In genomic region chr8:107468811-107469302, GRCm38 (mm10) we compare ENCODE assay signal across 14 mouse cellular contexts. TPM values are rescaled to one million over a fixed set of nuclear protein-coding genes. Genes with fewer than 3 reads are reported as not detected.
A peak's percentile ranks its signal among the peaks of the same experiment; 100 is the strongest.
DNase-seq lines count a peak whose midpoint lies in the region; ATAC-seq and TF ChIP-seq lines count a peak whose summit lies in the region.
"Had no signal": no experiment of that assay in that cellular context is flagged by ENCODE, and none has a peak within 500 bp of the region (broad histone marks: within the 10 kb centered on the region; RNA-seq: fewer than 3 reads in every experiment).

No protein-coding gene starts in this region.

- H3K36me3 ChIP-seq in forebrain, embryonic 10.5 days (replicated peaks) = peaks cover 78% of the 10 kb centered on the region
- H3K36me3 ChIP-seq in forebrain, postnatal 0 days (ENCODE audit: insufficient read depth) = peaks cover 17% of the 10 kb centered on the region
- H3K36me3 ChIP-seq in midbrain, embryonic 11.5 days (ENCODE audit: control insufficient read depth, insufficient read depth, low read length) = no peaks in the 10 kb centered on the region; the same call in none of the 2 replicates
- peaks cover 15% of the 10 kb centered on the region; the same call in 1 of the 2 replicates for H3K36me3 ChIP-seq in midbrain, embryonic 15.5 days (replicated peaks)
- H3K36me3 ChIP-seq in limb, embryonic 10.5 days = peaks cover 65% of the 10 kb centered on the region

- no peak for TF ChIP-seq CTCF in forebrain, postnatal 0 days (IDR thresholded peaks at IDR 0.05; ENCODE audit: low read depth)

- peak; percentile 27 for DNase-seq in forebrain, embryonic 10.5 days (ENCODE audit: extremely low spot score, low spot score)
- no peak for DNase-seq in forebrain, postnatal 0 days
- DNase-seq in midbrain, embryonic 11.5 days (ENCODE audit: low spot score, missing footprints) = peak; percentile 83
- DNase-seq in limb, embryonic 10.5 days (ENCODE audit: low spot score) = peak; percentile 71
- no peak for DNase-seq in testis, postnatal 10 days (ENCODE audit: low spot score)
- DNase-seq in gastrocnemius, postnatal 36 days = no peak
- no peak for DNase-seq in right cerebral cortex, postnatal 4 days
- DNase-seq: adrenal gland, postnatal 14 days; heart, postnatal 4 days had no signal

- intact Hi-C loops in gastrocnemius, postnatal 36 days (cut with DNase I) = no loop called here

- ATAC-seq in forebrain, postnatal 0 days = no peak; the same call in 1 of the 2 replicates
- ATAC-seq in midbrain, embryonic 11.5 days (ENCODE audit: low FRiP score) = no peak
- no peak for ATAC-seq in midbrain, embryonic 15.5 days (replicated peaks)
- ATAC-seq: forebrain, embryonic 16.5 days; liver, embryonic 12.5 days had no signal

- H3K4me3 ChIP-seq in forebrain, embryonic 10.5 days = no peak overlapping the region
- H3K4me3 ChIP-seq in forebrain, postnatal 0 days (ENCODE audit: low read depth, low read length) = no peak overlapping the region
- H3K4me3 ChIP-seq in midbrain, embryonic 11.5 days (ENCODE audit: low read depth, low read length) = no peak overlapping the region
- no peak overlapping the region for H3K4me3 ChIP-seq in midbrain, embryonic 15.5 days
- no peak overlapping the region for H3K4me3 ChIP-seq in limb, embryonic 10.5 days
- H3K4me3 ChIP-seq: liver, embryonic 12.5 days; neural tube, embryonic 15.5 days had no signal

- H3K9me3 ChIP-seq in forebrain, embryonic 10.5 days = no peaks in the 10 kb centered on the region
- H3K9me3 ChIP-seq in forebrain, postnatal 0 days (ENCODE audit: low read length) = no peaks in the 10 kb centered on the region
- H3K9me3 ChIP-seq in midbrain, embryonic 11.5 days (ENCODE audit: control insufficient read depth, low read length) = no peaks in the 10 kb centered on the region
- no peaks in the 10 kb centered on the region for H3K9me3 ChIP-seq in midbrain, embryonic 15.5 days
- H3K9me3 ChIP-seq in limb, embryonic 10.5 days (replicated peaks) = no peaks in the 10 kb centered on the region
- H3K9me3 ChIP-seq: liver, embryonic 12.5 days; neural tube, embryonic 15.5 days had no signal

- WGBS in forebrain, embryonic 10.5 days = 67% methylated on average over 8 of the region's 8 CpGs
- whole genome bisulfite sequencing in forebrain, postnatal 0 days = 50% methylated on average over 8 of the region's 8 CpGs
- 59% methylated on average over 8 of the region's 8 CpGs for WGBS in midbrain, embryonic 11.5 days
- WGBS in midbrain, embryonic 15.5 days = 70% methylated on average over 8 of the region's 8 CpGs
- WGBS in limb, embryonic 10.5 days = 42% methylated on average over 8 of the region's 8 CpGs

- H3K9ac ChIP-seq in forebrain, postnatal 0 days = no peak overlapping the region
- H3K9ac ChIP-seq in midbrain, embryonic 11.5 days (ENCODE audit: low read length) = no peak overlapping the region
- H3K9ac ChIP-seq in midbrain, embryonic 15.5 days = no peak overlapping the region
- H3K9ac ChIP-seq: liver, embryonic 12.5 days; neural tube, embryonic 15.5 days had no signal

- H3K27ac ChIP-seq in forebrain, embryonic 10.5 days = peak overlapping the region; percentile 70
- H3K27ac ChIP-seq in forebrain, postnatal 0 days (ENCODE audit: low read depth, low read length) = no peak overlapping the region
- no peak overlapping the region; the same call in 1 of the 2 replicates for H3K27ac ChIP-seq in midbrain, embryonic 11.5 days (ENCODE audit: low read depth, low read length)
- H3K27ac ChIP-seq in midbrain, embryonic 15.5 days = no peak overlapping the region
- peak overlapping the region; percentile 89 for H3K27ac ChIP-seq in limb, embryonic 10.5 days
- H3K27ac ChIP-seq: kidney, postnatal 0 days; liver, embryonic 12.5 days; neural tube, embryonic 15.5 days had no signal

- peaks cover 10% of the 10 kb centered on the region for H3K4me1 ChIP-seq in forebrain, embryonic 10.5 days
- no peaks in the 10 kb centered on the region for H3K4me1 ChIP-seq in forebrain, postnatal 0 days (ENCODE audit: insufficient read depth)
- no peaks in the 10 kb centered on the region; the same call in 1 of the 2 replicates for H3K4me1 ChIP-seq in midbrain, embryonic 11.5 days (ENCODE audit: control insufficient read depth, insufficient read depth, low read length)
- H3K4me1 ChIP-seq in midbrain, embryonic 15.5 days = no peaks in the 10 kb centered on the region
- peaks cover 46% of the 10 kb centered on the region for H3K4me1 ChIP-seq in limb, embryonic 10.5 days
- H3K4me1 ChIP-seq: neural tube, embryonic 15.5 days had no signal

- H3K4me2 ChIP-seq in forebrain, postnatal 0 days (ENCODE audit: low read depth) = no peak overlapping the region
- no peak overlapping the region for H3K4me2 ChIP-seq in midbrain, embryonic 11.5 days
- no peak overlapping the region for H3K4me2 ChIP-seq in midbrain, embryonic 15.5 days
- H3K4me2 ChIP-seq: liver, embryonic 12.5 days; neural tube, embryonic 15.5 days had no signal

- no peaks in the 10 kb centered on the region for H3K27me3 ChIP-seq in forebrain, embryonic 10.5 days (ENCODE audit: poor library complexity, severe bottlenecking)
- no peaks in the 10 kb centered on the region for H3K27me3 ChIP-seq in forebrain, postnatal 0 days (ENCODE audit: insufficient read depth, low read length)
- no peaks in the 10 kb centered on the region for H3K27me3 ChIP-seq in midbrain, embryonic 11.5 days (ENCODE audit: control insufficient read depth, insufficient read depth, low read length)
- H3K27me3 ChIP-seq in midbrain, embryonic 15.5 days (replicated peaks) = no peaks in the 10 kb centered on the region
- H3K27me3 ChIP-seq in limb, embryonic 10.5 days (ENCODE audit: low read depth, poor library complexity, severe bottlenecking) = no peaks in the 10 kb centered on the region
- H3K27me3 ChIP-seq: liver, embryonic 12.5 days; neural tube, embryonic 15.5 days had no signal

RNA-seq across cellular contexts. Expression of gene Wwp2, which starts 32.7 kb away (rescaled TPM):
- polyA plus RNA-seq in forebrain, embryonic 10.5 days (2016; fragmentation: Nextera tagmentation; extraction: Ambion mirVana) = 56.8 and 57.9 TPM in 2 replicates
- total RNA-seq in forebrain, postnatal 0 days (2014; rRNA removed) = 29.7 and 37.0 TPM in 2 replicates
- polyA plus RNA-seq in forebrain, postnatal 0 days (2015; fragmentation: Nextera tagmentation; extraction: Ambion mirVana) = 30.2 and 34.9 TPM in 2 replicates
- 53.1 and 56.4 TPM in 2 replicates for polyA plus RNA-seq in midbrain, embryonic 11.5 days (2014; fragmentation: Nextera tagmentation; extraction: Ambion mirVana)
- polyA plus RNA-seq in midbrain, embryonic 15.5 days (2015; fragmentation: Nextera tagmentation; extraction: Ambion mirVana) = 43.0 and 44.3 TPM in 2 replicates
- polyA plus RNA-seq in limb, embryonic 10.5 days (2016; fragmentation: Nextera tagmentation; extraction: Ambion mirVana) = 55.9 and 116 TPM in 2 replicates
- total RNA-seq in gastrocnemius, postnatal 36 days (2021) = 10 to 100 TPM; 13.1 to 17.1 TPM

RNA-seq across cellular contexts. Expression of gene Nob1, which starts 44.0 kb away (rescaled TPM):
- polyA plus RNA-seq in forebrain, embryonic 10.5 days (2016; fragmentation: Nextera tagmentation; extraction: Ambion mirVana) = 99.5 TPM in 2 replicates
- 25.9 and 29.7 TPM in 2 replicates for total RNA-seq in forebrain, postnatal 0 days (2014; rRNA removed)
- polyA plus RNA-seq in forebrain, postnatal 0 days (2015; fragmentation: Nextera tagmentation; extraction: Ambion mirVana) = 43.6 and 56.0 TPM in 2 replicates
- polyA plus RNA-seq in midbrain, embryonic 11.5 days (2014; fragmentation: Nextera tagmentation; extraction: Ambion mirVana) = 69.5 and 81.7 TPM in 2 replicates
- polyA plus RNA-seq in midbrain, embryonic 15.5 days (2015; fragmentation: Nextera tagmentation; extraction: Ambion mirVana) = 68.0 and 70.0 TPM in 2 replicates
- polyA plus RNA-seq in limb, embryonic 10.5 days (2016; fragmentation: Nextera tagmentation; extraction: Ambion mirVana) = 110 and 113 TPM in 2 replicates
- 10 to 100 TPM; 17.6 to 22.5 TPM for total RNA-seq in gastrocnemius, postnatal 36 days (2021)

Comparison
In these comparisons a context has a peak if more than half of its experiments do, and no peak if none do; other contexts are left out.
1. DNase-seq: peak in forebrain, embryonic 10.5 days (single experiment), midbrain, embryonic 11.5 days (single experiment) and limb, embryonic 10.5 days (single experiment); none in forebrain, postnatal 0 days (single experiment), testis, postnatal 10 days (single experiment), gastrocnemius, postnatal 36 days (0 of 2) and right cerebral cortex, postnatal 4 days (single experiment).
2. H3K27ac ChIP-seq: peak in forebrain, embryonic 10.5 days (single experiment) and limb, embryonic 10.5 days (single experiment); none in forebrain, postnatal 0 days (single experiment), midbrain, embryonic 11.5 days (single experiment) and midbrain, embryonic 15.5 days (single experiment).